Mouse (Mus musculus): ENCODE results near the gene Enoph1. TPM values are rescaled to one million over a fixed set of nuclear protein-coding genes. Genes with fewer than 3 reads are reported as not detected.

Enoph1 gene
- polyA plus RNA-seq (2012; rRNA removed), result 25.4 and 28.2 TPM in 2 replicates

DNA sequence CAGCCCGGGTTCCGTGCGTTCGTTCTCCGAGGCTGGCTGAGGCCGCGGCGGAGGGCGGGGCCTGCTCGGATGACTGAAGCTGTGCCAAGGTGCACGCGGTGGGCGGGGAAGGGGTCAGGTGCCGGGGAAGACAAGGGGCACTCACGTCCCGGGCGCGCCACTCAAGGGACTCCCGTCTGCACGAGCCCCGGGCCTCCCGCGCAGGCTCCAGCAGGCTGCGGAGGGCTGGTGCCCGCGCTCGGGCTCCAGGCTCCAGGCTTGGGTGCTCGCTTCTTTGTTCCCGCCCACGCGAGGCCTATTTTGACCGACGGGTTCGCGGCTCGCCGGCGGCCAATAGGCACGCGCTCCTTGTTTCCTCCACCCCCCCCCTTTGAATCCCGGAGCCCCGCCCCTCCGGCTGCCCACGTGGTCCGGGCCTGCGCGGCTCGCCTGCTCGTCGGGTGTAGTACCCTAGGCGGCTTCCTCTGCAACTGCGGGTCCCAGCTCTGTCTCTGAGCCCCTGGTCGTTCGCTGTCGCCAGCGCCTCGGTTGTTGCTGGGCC, at the start of gene Enoph1, which contains the start of gene Hnrnpdl:
Enoph1 (plus strand) TSS at position 384 of the 541 bp plus-strand sequence.
Hnrnpdl (minus strand) TSS at position 63 of the 541 bp plus-strand sequence.
- peak; percentile 93 for DNase-seq (ENCODE audit: low spot score)

DNA sequence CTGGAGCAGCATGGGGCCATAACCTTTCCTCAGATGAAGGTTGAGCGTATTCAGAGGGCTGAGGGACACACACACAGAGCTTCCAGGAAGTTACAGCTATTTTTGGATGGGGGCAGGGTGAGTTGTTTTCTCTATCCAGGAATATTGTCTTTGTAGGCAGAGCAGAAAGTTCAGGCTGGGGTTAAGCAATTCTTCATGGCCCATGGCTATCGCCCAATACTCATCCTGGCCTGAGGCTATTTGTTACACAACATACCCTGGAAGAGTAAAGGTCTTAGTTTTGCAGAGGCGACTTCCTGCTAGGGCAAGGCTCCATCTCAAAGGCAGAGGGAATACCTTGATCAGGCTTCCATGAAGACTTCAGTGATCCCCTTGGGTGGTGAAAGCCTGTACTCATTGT, 45.6 kb upstream of the Enoph1 start:
- no peak for DNase-seq (ENCODE audit: low spot score)

DNA sequence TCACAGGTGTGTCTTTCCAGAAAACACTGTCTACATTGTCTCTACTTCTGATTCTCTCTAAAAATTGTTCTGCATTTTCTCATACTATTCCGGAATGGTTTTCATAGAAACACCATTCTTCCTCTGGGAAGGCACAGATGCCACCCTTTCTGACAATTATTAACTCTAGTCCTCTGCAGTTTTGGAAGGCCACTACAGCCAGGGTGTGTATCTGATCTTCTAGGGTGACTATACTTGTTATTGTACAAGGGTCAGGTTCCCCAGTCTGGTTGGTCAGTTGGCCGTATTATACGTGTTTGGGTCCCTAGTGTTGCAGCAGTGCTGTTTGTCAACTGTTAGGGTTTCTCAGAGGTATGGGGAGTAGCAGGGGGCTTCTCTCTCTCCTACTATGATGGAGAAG, 45.1 kb upstream of the Enoph1 start:
- DNase-seq (ENCODE audit: low spot score), result no peak

DNA sequence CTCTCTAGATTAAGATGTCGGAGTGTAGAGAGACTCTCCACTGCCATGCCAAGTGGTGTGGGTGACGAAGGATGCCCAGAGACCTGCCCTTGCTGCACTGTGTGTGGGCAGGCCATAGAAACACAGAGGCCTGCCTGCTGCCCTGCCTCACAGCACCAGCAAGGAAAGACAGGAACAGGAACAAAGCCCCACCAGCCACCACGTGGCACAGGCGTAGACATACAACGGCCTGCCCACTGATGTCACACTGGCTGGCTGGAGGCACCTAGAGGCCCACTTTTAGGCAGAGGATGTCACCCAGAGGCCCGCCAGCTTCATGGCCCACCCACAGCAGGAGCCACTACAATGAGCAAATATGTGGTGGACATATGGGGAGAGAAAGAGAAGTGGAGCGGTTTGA, 39.7 kb upstream of the Enoph1 start:
- DNase-seq (ENCODE audit: low spot score), result no peak

DNA sequence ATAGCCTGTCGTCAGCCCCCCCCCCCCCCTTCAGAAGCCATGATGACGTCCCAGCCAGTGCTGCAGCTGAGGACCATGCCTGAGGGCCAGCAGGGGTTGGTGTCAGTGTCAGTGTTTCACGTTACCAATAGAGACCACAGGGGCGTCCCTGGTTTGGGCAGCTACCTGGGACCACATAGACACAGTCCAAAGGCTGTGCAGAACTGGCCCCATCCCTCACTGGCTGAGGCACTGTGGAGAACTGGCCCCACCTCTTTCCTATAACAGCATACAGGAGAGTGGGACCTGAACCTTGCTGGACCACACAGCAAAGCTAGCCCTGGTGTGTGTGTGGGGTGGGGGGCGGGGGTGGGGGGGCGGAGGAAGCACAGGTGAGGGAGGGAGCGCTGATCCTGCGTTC, 39.3 kb upstream of the Enoph1 start:
- no peak for DNase-seq (ENCODE audit: low spot score)

DNA sequence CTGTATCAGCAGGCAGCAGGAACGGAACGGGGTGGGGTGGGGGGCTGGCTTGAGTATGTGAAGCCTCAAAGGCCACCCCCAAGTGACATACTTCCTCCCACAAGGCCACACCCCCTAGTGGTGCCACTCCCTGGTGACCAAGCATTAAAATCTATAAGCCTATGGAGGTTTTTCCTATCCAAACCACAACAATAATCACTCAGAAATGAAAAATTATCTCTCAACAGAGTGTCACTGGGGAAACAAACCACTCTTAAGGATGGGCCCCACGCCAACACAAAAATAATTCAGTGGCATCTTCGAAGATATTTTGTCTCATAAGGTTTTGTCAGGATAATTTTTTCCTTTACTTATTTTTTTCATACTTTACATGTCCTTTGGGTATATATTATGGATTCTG, 35.9 kb upstream of the Enoph1 start:
- no peak for DNase-seq (ENCODE audit: low spot score)

DNA sequence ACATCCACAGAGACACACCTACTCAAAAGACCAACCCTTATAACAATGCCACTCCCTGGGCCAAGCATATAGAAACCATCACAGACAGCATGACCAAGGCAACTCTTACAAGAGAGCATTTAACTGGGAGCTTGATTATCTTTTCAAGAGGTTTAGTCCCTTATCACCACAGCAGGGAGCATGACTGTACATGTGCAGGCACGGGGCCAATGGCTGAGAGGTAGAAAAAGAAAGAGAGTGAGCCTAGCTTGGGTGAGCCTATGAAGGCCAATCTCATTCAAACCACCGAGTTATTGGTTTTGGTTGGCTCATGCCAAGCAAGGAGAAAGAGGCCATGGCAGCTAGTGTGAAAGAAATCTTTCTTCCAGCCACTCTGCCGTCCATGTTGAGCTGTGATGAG, 34.4 kb upstream of the Enoph1 start:
- no peak for DNase-seq (ENCODE audit: low spot score)

DNA sequence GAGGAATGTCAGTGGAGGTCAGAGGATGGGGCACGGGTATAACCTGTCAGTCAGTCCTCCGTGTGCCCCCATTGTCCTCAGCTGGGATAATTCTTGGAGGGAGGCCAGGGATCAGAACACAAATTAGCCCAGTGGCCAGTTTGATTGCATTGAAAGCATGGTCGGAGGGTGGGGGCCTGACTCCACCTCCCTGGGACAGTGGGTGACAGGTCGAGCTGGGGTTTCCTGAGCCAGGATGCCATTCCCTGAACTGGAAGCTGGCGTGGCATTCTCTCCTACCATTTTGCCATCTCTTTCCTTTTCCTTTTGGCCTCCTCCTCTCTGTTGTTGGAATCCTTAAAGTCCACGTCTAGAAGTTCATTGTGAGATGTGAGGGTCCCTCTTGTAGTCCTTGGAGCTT, 33.9 kb upstream of the Enoph1 start:
- no peak for DNase-seq (ENCODE audit: low spot score)

DNA sequence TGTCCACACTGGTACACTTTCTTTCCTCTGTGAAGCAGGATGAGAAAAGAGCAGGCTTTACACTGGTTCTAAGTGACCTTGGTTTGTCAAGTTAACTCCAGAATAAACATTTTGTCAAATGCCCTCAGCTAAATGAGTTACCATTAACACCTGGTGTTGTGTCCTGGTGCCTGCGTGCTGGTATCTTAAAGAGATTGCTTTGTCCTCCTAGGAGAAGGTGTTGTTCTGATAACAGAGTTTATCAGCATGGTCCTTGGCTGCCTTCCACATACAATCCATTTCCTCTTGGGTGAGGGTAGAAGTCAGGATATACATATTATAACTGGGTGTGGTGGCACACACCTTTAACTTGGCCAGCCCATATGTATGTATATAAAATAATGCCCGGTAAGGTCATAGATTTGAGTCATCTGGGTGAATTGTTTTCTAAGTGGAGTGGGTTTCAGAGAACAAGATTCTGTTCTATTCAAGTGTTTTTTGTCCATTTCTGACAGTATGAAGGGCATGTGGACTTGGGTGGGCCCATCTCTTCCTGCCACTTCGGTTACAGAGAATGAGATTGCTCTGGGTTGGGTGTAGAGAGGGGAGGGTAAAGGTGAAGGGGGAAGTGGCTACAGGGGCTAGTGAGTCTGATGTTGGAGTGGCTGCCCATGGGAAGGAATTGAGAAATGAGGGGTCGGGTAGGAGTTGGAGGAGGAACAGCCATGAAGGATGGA, 33.3 kb upstream of the Enoph1 start:
- DNase-seq (ENCODE audit: low spot score), result no peak

DNA sequence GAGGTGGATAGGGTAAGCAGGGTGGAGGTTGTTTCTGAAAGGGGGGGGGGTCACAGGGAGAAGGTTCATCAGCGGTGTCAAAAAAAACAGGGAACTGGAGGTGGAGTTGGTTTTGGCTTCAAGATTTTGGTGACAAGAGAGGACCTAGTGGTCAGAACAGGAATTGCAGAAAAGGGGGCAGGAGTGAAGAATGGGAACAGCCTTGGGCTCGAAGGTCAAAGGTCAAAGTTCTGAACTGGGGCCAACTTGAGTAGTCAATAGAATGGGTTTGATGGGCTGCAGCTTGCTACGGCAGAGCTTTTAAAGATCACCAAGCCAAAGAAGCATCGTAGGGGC, 32.8 kb upstream of the Enoph1 start:
- DNase-seq (ENCODE audit: low spot score), result no peak

DNA sequence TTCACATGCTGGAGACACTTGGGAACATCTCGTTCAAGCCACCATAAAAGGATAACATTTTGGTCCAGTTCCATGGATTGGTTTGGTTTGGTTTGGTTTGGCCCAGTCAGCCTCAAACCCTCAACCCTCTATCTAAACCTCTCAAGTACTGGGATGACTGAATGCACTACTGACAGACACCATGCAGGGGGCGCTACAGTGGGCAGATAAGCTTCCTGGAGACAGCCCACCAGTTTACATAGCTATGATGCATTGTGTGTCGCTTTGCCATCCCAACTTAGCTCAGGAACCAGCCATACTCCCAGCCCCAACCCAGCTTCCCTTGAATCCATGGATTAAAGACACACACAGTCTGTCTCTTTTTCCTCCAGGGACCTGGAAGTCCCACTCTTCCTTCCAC, 31.3 kb upstream of the Enoph1 start:
- DNase-seq (ENCODE audit: low spot score), result no peak

DNA sequence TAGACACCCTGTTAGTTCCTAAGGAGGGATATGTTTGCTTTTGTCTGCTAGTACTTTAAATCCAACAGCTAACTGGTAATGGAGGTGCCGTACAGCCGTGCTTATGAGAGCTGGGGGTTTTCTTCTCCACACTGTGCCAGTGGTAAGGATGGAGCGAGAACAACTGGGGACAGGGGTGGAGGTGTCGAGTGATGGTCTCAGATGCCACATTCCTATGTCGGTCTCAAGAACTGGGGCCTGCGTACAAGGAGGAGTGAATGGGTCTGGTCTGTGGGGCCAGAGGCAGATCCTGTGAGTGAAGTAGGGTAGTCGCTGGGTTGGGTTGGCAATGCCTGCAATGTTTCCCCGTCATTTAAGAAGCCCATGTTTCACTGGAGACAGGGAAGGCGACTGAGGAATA, 27.2 kb upstream of the Enoph1 start:
- no peak for DNase-seq (ENCODE audit: low spot score)

DNA sequence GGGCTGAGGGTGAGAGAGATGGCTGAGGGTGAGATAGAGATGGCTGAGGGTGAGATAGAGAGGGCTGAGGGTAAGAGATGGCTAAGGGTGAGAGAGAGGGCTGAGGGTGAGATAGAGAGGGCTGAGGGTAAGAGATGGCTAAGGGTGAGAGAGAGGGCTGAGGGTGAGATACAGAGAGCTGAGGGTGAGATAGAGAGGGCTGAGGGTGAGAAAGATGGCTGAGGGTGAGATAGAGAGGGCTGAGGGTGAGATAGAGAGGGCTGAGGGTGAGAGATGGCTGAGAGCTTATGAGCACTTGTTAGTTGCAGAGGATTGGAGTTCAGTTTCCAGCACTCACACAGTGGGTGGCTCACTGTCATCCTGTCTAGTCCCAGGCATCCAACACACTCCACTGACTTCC, 19.7 kb upstream of the Enoph1 start:
- no peak for DNase-seq (ENCODE audit: low spot score)

DNA sequence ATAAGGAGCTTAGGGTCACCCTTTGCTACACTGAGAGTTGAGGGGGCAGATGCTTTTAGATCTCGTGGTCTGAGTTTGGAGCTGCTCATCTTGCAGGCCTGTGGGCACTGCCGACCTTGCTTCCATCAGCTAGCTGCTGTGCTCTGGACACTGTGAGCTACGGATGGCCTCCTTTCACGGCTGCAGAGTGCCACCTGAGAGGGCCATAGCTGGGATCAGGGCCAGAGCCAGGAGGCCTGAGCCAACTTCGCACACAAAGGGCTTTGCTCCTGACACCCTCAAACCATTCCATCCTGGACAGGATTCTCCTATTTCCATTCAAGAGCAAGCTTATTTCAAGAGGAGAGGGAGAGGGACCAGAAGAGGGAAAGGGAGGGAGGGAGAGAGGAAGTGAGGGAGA, 15.4 kb upstream of the Enoph1 start:
- no peak for DNase-seq (ENCODE audit: low spot score)

DNA sequence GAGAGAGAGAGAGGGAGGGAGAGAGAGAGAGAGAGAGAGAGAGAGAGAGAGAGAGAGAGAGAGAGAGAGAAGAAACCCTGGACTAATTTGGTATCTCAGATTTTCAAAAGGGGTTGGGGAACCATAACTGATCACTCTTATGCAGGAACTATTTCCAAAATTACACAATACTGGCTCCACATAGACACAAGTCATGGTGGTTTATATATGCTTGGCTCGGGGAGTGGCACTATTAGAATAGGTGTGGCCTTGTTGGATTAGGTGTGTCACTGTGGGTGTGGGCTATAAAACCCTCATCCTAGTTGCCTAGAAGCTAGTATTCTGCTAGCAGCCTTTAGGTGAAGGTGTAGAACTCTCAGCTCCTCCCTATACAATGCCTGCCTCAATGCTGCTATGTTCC, 14.9 kb upstream of the Enoph1 start:
- DNase-seq (ENCODE audit: low spot score), result no peak

DNA sequence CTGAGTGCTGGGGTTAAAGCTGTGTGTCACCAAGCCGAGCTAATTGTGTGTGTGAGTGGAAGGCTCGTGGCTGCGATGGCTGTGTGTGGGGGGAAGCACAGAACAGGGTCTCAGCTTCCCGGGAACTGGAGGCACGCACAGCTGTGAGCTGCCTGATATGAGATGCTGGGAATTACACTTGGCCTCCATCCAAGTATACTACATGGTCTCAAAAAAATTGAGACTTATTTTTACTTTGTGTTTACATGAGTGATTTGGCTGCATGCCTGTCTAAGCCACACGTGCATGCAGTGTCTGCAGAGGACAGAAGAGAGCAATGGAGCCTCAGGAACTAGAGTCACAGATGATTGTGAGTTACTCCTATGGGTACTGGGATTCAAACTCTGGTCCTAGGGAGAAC, 9.7 kb upstream of the Enoph1 start:
- no peak for DNase-seq (ENCODE audit: low spot score)

DNA sequence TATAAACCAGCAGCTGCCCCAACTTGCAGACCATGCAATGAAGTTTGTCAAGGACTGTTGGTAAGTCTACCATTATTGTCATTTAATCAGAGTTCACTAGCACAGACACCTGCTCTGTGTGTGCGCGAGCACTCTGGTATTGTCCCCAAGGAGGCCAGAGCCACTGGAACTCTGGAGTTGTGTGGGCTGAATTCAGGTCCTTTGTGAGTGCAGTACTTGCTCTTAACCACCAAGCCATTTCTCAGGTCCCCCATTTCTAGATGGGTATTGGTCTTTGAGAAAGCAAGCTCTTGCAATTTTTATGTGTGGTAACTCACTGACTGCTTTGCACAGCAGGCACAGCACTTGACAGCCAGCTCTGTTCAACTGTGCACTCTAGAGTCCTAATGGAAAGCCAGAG, 7.7 kb upstream of the Enoph1 start:
- DNase-seq (ENCODE audit: low spot score), result no peak

DNA sequence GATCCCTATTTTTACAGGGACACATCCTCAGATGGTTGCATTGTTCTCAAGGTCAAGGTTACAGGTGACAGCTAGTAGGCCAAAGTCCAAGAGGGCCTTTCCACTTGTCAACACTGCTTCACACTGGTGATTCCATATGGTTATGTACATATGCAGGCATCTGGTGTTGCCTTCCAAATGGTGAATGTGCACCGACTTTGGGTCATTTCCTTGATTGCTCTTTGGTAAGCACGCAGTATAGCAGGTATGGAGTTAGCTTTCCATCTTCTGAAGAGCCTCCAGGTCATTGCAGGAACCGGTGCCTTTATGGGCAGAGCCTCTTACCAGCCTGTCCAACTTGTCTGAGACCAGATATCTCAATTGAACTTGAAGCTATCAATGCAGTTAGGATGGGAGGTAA, 7.1 kb upstream of the Enoph1 start:
- DNase-seq (ENCODE audit: low spot score), result no peak

DNA sequence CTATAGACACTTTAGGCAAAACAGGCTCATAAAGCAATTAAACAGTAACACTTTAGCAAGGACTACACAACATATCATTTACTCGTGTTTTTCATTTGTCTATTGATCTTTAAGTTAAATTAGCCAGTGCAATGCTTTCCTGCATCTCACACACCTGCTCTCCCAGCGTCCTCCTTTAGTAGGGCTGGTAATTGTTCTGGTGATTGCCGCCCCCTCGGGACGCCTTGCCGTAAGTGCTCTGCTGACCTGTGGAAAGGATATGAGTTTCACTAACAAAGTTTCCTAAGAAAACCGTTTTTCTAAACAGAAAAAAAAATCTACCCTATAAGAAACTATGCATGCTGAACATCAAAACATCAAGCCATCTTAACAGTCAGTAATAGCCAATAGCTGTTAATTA, 3.8 kb upstream of the Enoph1 start:
- no peak for DNase-seq (ENCODE audit: low spot score)

DNA sequence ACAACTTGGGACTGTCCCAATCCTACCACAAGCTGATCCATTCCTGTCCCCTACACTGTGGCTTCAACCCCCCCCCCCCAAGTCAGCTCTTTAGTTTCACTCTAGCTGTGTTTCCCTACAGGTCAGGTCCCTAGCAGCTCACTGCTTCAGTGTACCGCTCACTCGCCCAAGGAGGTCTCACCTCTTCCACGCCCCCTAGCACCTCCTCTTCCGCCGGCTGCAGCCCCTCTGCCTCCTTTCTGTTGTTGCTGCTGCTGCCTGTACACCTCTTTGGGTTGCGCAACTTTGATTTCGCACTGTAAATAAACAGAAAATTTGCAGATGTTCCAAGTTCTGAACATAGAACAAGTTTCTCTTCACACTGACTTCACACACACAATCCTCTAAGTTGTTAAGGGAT, 3.1 kb upstream of the Enoph1 start:
- DNase-seq (ENCODE audit: low spot score), result no peak

DNA sequence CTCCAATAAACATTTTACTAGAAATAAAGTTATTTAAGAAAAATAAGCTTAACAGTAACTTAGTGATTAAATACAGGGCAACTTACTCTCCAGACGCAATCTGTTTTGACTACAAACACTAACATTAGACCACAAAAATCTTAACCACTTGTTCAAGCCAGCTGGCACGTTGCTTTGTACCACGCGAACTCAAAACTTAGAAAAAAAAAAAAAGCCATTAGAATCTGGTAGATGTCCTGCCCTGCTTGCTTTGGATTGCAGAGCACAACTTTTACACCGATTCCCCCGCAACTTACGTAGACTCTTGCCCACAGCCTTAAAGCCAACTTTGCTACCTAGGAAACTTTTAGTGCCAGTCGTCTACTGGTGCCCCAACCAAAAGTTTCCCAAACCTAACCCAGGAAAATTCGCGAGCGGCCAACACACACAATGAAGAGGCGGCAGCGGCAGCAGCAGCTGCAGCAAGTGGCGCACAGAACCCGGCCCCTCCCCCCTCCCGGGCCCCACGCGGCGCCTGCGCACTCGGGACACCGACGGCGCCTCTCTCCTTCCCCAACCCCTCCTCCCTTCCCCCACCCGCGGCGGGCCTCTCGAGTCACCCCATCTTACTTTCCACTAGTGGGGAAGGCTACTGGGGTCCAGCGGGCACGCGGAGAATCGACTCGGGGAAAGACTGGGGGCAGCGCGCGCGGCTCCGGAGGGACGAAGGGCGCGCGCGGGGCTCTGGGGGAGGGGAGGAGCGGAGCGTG, 1.6 kb upstream of the Enoph1 start:
- peak; percentile 85 for DNase-seq (ENCODE audit: low spot score)

DNA sequence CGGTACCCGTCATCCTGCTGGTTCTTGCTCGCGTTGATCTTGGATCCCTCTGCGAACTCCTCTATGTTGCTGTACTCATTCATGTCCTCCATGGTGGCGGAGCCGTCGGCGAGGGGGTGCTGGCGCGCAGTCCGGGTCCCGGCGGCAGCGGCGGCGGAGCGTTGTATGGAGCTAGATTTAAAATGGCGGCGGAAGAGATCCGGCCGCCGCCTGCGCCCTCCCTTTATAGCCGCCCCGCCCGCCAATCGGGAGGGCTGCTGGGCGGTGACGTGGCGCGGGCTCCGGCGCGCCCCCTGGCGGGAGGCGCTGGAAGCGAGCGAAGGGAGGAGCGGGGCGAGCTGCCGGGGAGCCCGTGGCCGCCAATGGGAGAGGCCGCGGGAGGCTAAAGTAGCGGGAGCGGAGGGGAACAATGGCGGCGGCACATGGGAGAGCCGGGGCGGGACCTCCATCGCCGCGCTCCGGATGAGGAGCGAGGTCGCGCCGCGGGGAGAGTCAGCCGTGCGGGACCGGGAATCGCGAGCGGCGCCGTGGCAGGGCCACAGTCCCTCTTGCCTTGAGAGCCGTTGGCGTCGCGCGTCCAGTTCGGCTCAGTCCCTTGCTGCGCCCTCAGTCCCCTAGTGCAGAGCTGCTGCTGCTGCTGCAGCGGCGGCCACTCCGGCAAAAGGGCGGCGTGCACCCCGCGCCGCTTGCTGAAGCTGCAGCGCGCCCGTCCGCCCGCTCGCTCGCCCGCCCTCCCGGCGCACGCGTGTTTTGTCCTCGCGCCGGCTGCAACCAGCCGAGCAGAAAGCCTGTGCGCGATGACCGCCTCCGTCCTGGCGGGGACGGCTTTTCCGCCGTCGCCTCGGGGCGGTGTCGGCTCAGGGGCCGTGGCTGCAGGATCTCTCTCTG, 827 bp upstream of the Enoph1 start:
- DNase-seq (ENCODE audit: low spot score), result peak; percentile 99

Measured in urinary bladder, adult 2 months (tissue).